Mouse (Mus musculus): ENCODE results near the gene Slc39a10.

- TF ChIP-seq CTCF (IDR thresholded peaks at IDR 0.05; ENCODE audit: low read depth) (no peak), EP300 (optimal IDR thresholded peaks at IDR 0.05) (no peak)
Observed at GRCm38 (mm10) chr1:46888726-46889125, 3.9 kb downstream of the Slc39a10 start.
